Mouse (Mus musculus) neural tube, embryonic 13.5 days (tissue): ENCODE results near the gene Tnfrsf25. TPM values are rescaled to one million over a fixed set of nuclear protein-coding genes. Genes with fewer than 3 reads are reported as not detected.

Source experiments
- ATAC-seq: fragments of 200-750 bp; cut with Nextera tagmentation; 2 replicates; pipeline ENCODE4 v1.8.0; 2017; ENCODE audit warnings: low read depth, mild to moderate bottlenecking, moderate TSS enrichment, moderate library complexity
- H3K27ac ChIP-seq: fragments of 300-500 bp; sonication (generic); replicated peaks from 2 replicates; pipeline ENCODE4 v1.5.1; 2015; ENCODE audit warnings: moderate library complexity, mild to moderate bottlenecking, inconsistent platforms
- H3K27me3 ChIP-seq: fragments of 300-500 bp; sonication (generic); 2 replicates; pipeline ENCODE4 v1.6.1; 2015; ENCODE audit warnings: mild to moderate bottlenecking, inconsistent platforms
- H3K36me3 ChIP-seq: fragments of 300-500 bp; sonication (generic); 2 replicates; pipeline ENCODE4 v1.6.1; 2015; ENCODE audit warnings: mild to moderate bottlenecking, inconsistent platforms
- H3K4me1 ChIP-seq: fragments of 300-500 bp; sonication (generic); replicated peaks from 2 replicates; pipeline ENCODE4 v1.6.1; 2015; ENCODE audit warnings: inconsistent platforms
- H3K4me2 ChIP-seq: fragments of 300-500 bp; sonication (generic); 2 replicates; pipeline ENCODE4 v1.6.1; 2015; ENCODE audit warnings: inconsistent platforms, mild to moderate bottlenecking, moderate library complexity
- H3K4me3 ChIP-seq: fragments of 300-500 bp; sonication (generic); 2 replicates; pipeline ENCODE4 v1.5.1; 2015; ENCODE audit warnings: mild to moderate bottlenecking, inconsistent platforms
- H3K9ac ChIP-seq: fragments of 300-500 bp; sonication (generic); 2 replicates; pipeline ENCODE4 v1.6.1; 2015; ENCODE audit warnings: moderate library complexity, mild to moderate bottlenecking, inconsistent platforms
- H3K9me3 ChIP-seq: fragments of 300-500 bp; sonication (generic); 2 replicates; pipeline ENCODE4 v1.6.1; 2016; ENCODE audit warnings: inconsistent platforms
- WGBS: fragments of 180-500 bp; shearing (Covaris S2); methylation state at CpG from one replicate; pipeline ENCODE4 v1.1.7; 2015; 5-methylcytosine and 5-hydroxymethylcytosine counted together
- polyA plus RNA-seq: library from polyadenylated mRNA; unstranded; fragments of >200 nt; fragmentation: Nextera tagmentation; extraction: Ambion mirVana; gene quantifications from 2 replicates; pipeline ENCODE4 v1.2.1, GENCODE M21; 2015

The Tnfrsf25 gene
- polyA plus RNA-seq, 1 experiment from 2014 or later, result 0.84 TPM

DNA sequence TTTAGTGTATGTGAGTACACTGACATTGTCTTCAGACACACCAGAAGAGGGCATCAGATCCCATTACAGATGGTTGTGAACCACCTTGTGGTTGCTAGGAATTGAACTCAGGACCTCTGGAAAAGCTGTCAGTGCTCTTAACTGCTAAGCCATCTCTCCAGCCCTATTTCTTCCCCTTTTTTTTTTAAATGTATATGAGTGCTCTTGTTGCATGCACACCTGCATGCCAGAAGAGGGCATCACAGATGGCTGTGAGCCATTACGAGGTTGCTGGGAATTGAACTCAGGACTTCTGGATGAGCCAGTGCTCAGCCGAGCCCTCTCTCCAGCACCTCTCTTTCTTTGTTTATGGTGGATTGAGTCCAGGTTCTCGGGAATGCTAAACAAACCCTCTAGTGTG is 6.2 kb upstream of the Tnfrsf25 start:
- peaks cover 26% of the 10 kb centered on the region for H3K27me3 ChIP-seq
- no peak for ATAC-seq
- no peaks in the 10 kb centered on the region for H3K9me3 ChIP-seq
- no peak overlapping the region for H3K27ac ChIP-seq
- H3K36me3 ChIP-seq, result peaks cover 44% of the 10 kb centered on the region
- H3K4me2 ChIP-seq, result no peak overlapping the region
- no peak overlapping the region for H3K9ac ChIP-seq
- H3K4me3 ChIP-seq, result no peak overlapping the region
- H3K4me1 ChIP-seq, result peaks cover 22% of the 10 kb centered on the region
- WGBS, result 84% methylated on average over 3 of the region's 3 CpGs

GRCm38 (mm10) chr4:152110689-152111088 is 5.0 kb upstream of the Tnfrsf25 start:
- Histone ChIP-seq H3K4me2 (no peak overlapping the region), H3K27me3 (peaks cover 37% of the 10 kb centered on the region), H3K9ac (no peak overlapping the region), H3K27ac (no peak overlapping the region), H3K36me3 (peaks cover 50% of the 10 kb centered on the region), H3K4me1 (peaks cover 28% of the 10 kb centered on the region), H3K4me3 (no peak overlapping the region), H3K9me3 (no peaks in the 10 kb centered on the region)
- ATAC-seq, result no peak
- WGBS, result 85% methylated on average over 4 of the region's 4 CpGs

GRCm38 (mm10) chr4:152112329-152112728 is 3.4 kb upstream of the Tnfrsf25 start:
- Histone ChIP-seq H3K27ac (no peak overlapping the region), H3K9ac (no peak overlapping the region), H3K4me1 (peaks cover 32% of the 10 kb centered on the region), H3K27me3 (peaks cover 47% of the 10 kb centered on the region), H3K4me2 (no peak overlapping the region), H3K36me3 (peaks cover 45% of the 10 kb centered on the region), H3K9me3 (no peaks in the 10 kb centered on the region), H3K4me3 (no peak overlapping the region)
- ATAC-seq, result no peak
- WGBS, result 88% methylated on average over 9 of the region's 9 CpGs

DNA sequence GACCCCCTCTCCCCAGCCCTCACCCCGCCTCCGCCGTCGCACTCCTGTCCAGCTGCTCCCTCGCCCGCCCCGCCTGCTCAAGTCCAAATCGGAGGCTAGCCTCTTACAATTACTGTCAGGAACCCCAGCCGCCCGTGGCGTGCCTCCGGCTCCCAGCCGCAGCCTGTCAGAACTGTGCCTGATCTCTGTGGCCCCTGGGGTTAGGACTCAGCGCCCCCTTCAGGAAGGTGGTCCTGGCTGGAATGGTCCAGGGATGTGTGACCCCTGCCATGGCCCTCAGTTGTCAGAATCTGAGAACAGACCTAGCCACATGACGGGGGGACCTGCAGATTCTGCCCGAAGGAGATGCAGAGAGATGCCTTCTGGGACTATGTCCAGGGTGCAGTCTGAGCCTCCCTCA is 1.7 kb upstream of the Tnfrsf25 start:
- Histone ChIP-seq H3K27me3 (peaks cover 61% of the 10 kb centered on the region), H3K9me3 (no peaks in the 10 kb centered on the region), H3K9ac (no peak overlapping the region), H3K4me2 (no peak overlapping the region), H3K36me3 (peaks cover 41% of the 10 kb centered on the region), H3K4me1 (peaks cover 15% of the 10 kb centered on the region), H3K27ac (no peak overlapping the region), H3K4me3 (no peak overlapping the region)
- ATAC-seq, result no peak
- WGBS, result 65% methylated on average over 16 of the region's 16 CpGs

- no peak for ATAC-seq
Observed at GRCm38 (mm10) chr4:152117538-152117937, 1.8 kb downstream of the Tnfrsf25 start.

GRCm38 (mm10) chr4:152119396-152120292 is 3.9 kb downstream of the Tnfrsf25 start:
- H3K9me3 ChIP-seq, result no peaks in the 10 kb centered on the region
- peaks cover 5% of the 10 kb centered on the region; the same call in 1 of the 2 replicates for H3K36me3 ChIP-seq
- 6% methylated on average over 39 of the region's 39 CpGs for WGBS
- peaks cover 100% of the 10 kb centered on the region for H3K27me3 ChIP-seq
- peak overlapping the region; percentile 36 for H3K4me2 ChIP-seq
- no peak overlapping the region for H3K27ac ChIP-seq
- peak; percentile 19; the same call in 1 of the 2 replicates for ATAC-seq
- 0 out of 2 replicates have a peak overlapping the region, but pooled peaks have one; percentile 14 for H3K9ac ChIP-seq
- H3K4me3 ChIP-seq, result 0 out of 2 replicates have a peak overlapping the region, but pooled peaks have one; percentile 9
- H3K4me1 ChIP-seq, result peaks cover 36% of the 10 kb centered on the region

More at GRCm38 (mm10) chr4:152117538-152117937, 1.8 kb downstream of the Tnfrsf25 start:
- H3K36me3 ChIP-seq, result peaks cover 25% of the 10 kb centered on the region
- no peak overlapping the region for H3K27ac ChIP-seq
- no peak overlapping the region for H3K4me3 ChIP-seq
- 70% methylated on average over 9 of the region's 9 CpGs for WGBS
- H3K9me3 ChIP-seq, result no peaks in the 10 kb centered on the region
- H3K4me1 ChIP-seq, result peaks cover 36% of the 10 kb centered on the region
- H3K4me2 ChIP-seq, result no peak overlapping the region
- H3K27me3 ChIP-seq, result peaks cover 95% of the 10 kb centered on the region
- no peak overlapping the region for H3K9ac ChIP-seq

DNA sequence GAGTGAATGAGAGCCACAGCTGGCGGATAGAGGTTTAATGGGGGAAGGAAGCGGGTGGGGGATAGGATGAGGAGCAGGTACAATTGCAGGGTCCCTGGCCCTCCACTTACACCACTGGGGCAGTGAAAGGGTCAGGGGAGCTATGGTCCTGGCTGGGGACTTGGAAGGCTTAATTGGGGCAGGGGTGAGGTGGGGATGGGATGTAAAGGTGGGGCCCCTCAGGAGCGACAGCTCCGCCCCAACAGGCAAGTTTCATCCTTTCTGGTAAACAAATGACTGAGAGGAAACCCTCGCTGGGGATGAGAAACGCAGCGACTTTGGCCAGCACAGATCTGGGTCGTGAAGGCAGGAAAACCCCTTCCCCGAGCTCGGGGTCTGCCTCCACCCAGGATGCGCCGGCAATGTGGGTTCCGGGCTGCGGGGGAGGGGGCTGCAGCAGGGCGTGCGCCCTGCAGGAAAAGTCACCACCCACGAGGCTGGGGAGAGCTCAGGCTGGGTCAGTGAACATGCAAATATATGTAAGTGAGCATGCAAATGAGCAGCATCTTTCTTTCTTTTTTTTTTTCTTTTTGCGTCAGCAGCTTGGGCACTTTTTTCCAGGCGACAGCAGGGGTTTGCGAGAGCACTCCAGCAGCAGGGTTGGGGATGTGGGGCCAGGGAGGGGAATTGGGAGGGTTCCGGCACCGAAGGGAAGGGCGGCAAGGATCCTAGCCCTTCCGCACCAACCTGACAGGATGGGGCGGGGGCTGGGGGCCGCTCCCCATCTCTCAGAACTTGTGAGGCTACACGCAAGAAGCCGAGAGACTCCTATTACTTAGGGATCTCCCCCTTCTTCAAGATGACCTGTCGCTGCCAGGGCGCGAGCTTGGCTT is 4.8 kb downstream of the Tnfrsf25 start:
- WGBS, result 1% methylated on average over 31 of the region's 31 CpGs

GRCm38 (mm10) chr4:152121183-152121505 is 5.4 kb downstream of the Tnfrsf25 start:
- Histone ChIP-seq H3K27me3 (peaks cover 100% of the 10 kb centered on the region), H3K4me1 (peaks cover 38% of the 10 kb centered on the region), H3K36me3 (no peaks in the 10 kb centered on the region), H3K4me2 (peak overlapping the region; percentile 36), H3K9ac (no peak overlapping the region), H3K27ac (no peak overlapping the region), H3K9me3 (no peaks in the 10 kb centered on the region), H3K4me3 (peak overlapping the region; percentile 7; the same call in 1 of the 2 replicates)
- ATAC-seq, result no peak
- under 1% methylated on average over 12 of the region's 12 CpGs for WGBS

More for the DNA sequence above, 4.8 kb downstream of the Tnfrsf25 start:
- peak overlapping the region; percentile 7 for H3K4me3 ChIP-seq
- H3K9me3 ChIP-seq, result no peaks in the 10 kb centered on the region
- no peak for ATAC-seq
- H3K27ac ChIP-seq, result no peak overlapping the region
- no peak overlapping the region for H3K9ac ChIP-seq
- peaks cover 39% of the 10 kb centered on the region for H3K4me1 ChIP-seq
- H3K36me3 ChIP-seq, result no peaks in the 10 kb centered on the region
- H3K4me2 ChIP-seq, result peak overlapping the region; percentile 36
- peaks cover 100% of the 10 kb centered on the region for H3K27me3 ChIP-seq

DNA sequence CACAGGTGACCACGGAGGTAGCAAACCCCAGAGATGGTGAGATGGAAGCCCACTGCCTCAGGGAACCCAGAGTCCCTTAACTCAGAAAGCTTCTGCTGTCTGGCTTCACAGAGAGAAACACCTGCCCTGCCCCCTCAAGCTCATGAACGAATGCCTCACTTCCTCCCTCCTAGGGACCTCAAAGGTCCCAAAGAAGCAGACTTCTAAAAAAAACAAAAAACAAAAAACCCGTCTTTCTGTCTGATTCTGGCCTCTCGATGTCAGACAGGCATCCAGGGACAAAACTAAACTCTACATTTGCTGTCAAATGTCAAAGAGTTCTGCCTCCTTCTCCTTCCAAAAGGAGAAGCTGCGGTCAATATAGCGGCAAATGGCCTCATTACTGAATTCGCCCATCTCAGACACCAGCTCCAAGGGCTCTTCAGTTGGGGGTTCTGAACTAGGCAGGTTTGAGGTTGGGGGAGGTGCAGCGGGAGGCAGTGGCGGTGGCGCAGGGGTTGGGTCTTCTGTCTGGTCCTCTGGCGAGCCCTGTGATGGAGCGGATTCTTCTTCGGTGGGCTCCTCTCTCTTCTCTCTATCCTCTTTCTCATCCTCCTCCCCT is 8.7 kb downstream of the Tnfrsf25 start:
- Histone ChIP-seq H3K9me3 (no peaks in the 10 kb centered on the region), H3K27me3 (peaks cover 100% of the 10 kb centered on the region), H3K4me3 (no peak overlapping the region), H3K9ac (no peak overlapping the region), H3K4me2 (0 out of 2 replicates have a peak overlapping the region, but pooled peaks have one; percentile 47), H3K27ac (no peak overlapping the region), H3K36me3 (no peaks in the 10 kb centered on the region), H3K4me1 (peaks cover 43% of the 10 kb centered on the region)
- no peak for ATAC-seq
- 5% methylated on average over 13 of the region's 13 CpGs for WGBS

- 4% methylated on average over 56 of the region's 56 CpGs for WGBS
- no peak overlapping the region for H3K27ac ChIP-seq
- peak overlapping the region; percentile 47 for H3K4me2 ChIP-seq
- H3K9ac ChIP-seq, result no peak overlapping the region
- no peaks in the 10 kb centered on the region for H3K9me3 ChIP-seq
- peaks cover 35% of the 10 kb centered on the region for H3K4me1 ChIP-seq
- H3K4me3 ChIP-seq, result peak overlapping the region; percentile 26
- no peaks in the 10 kb centered on the region for H3K36me3 ChIP-seq
- H3K27me3 ChIP-seq, result peaks cover 100% of the 10 kb centered on the region
- ATAC-seq, result no peak
Observed at GRCm38 (mm10) chr4:152125161-152126025, 9.7 kb downstream of the Tnfrsf25 start.
